Mouse (Mus musculus) kidney, embryonic 16.5 days (tissue): Measurements from ENCODE around the gene Mical3. TPM values are rescaled to one million over a fixed set of nuclear protein-coding genes. Genes with fewer than 3 reads are reported as not detected.

Experiments
- ATAC-seq: fragments of 200-750 bp; cut with Nextera tagmentation; 2 replicates; pipeline ENCODE4 v1.8.0; 2017; ENCODE audit warnings: moderate TSS enrichment; ENCODE audit not compliant: low FRiP score, low TSS enrichment
- H3K27ac ChIP-seq: fragments of 300-500 bp; sonication (generic); 2 replicates; pipeline ENCODE4 v1.5.1; 2014; ENCODE audit warnings: low read length
- H3K27me3 ChIP-seq: fragments of 300-500 bp; sonication (generic); 2 replicates; pipeline ENCODE4 v1.6.1; 2014; ENCODE audit warnings: low read length, control low read depth, mixed read lengths; ENCODE audit not compliant: insufficient read depth
- H3K36me3 ChIP-seq: fragments of 300-500 bp; sonication (generic); 2 replicates; pipeline ENCODE4 v1.6.1; 2014; ENCODE audit warnings: low read length, control low read depth, mixed read lengths; ENCODE audit not compliant: insufficient read depth
- H3K4me1 ChIP-seq: fragments of 300-500 bp; sonication (generic); 2 replicates; pipeline ENCODE4 v1.6.1; 2014; ENCODE audit warnings: low read length, control low read depth, mixed read lengths; ENCODE audit not compliant: insufficient read depth
- H3K4me2 ChIP-seq: fragments of 300-500 bp; sonication (generic); replicated peaks from 2 replicates; pipeline ENCODE4 v1.6.1; 2014; ENCODE audit warnings: low read depth, low read length
- H3K4me3 ChIP-seq: fragments of 300-500 bp; sonication (generic); 2 replicates; pipeline ENCODE4 v1.5.1; 2014; ENCODE audit warnings: mild to moderate bottlenecking, low read length
- H3K9ac ChIP-seq: fragments of 300-500 bp; sonication (generic); replicated peaks from 2 replicates; pipeline ENCODE4 v1.6.1; 2014; ENCODE audit warnings: low read length
- H3K9me3 ChIP-seq: fragments of 300-500 bp; sonication (generic); 2 replicates; pipeline ENCODE4 v1.6.1; 2016; ENCODE audit warnings: low read length, control low read depth
- WGBS: fragments of 180-500 bp; shearing (Covaris S2); extraction: QIAGEN DNeasy Blood & Tissue Kit; methylation state at CpG from one replicate; pipeline ENCODE4 v1.1.7; 2014; 5-methylcytosine and 5-hydroxymethylcytosine counted together
- polyA plus RNA-seq: library from polyadenylated mRNA; unstranded; fragments of >200 nt; fragmentation: Nextera tagmentation; extraction: Ambion mirVana; gene quantifications from 2 replicates; pipeline ENCODE4 v1.2.1, GENCODE M21; 2015

Gene Mical3
- polyA plus RNA-seq, 1 experiment from 2014 or later, result 10.9 TPM

GRCm38 (mm10) chr6:120952475-120952874 lies 178.3 kb downstream of the Mical3 start:
- WGBS, result 94% methylated on average over 6 of the region's 6 CpGs
- H3K36me3 ChIP-seq, result peaks cover 26% of the 10 kb centered on the region; the same call in 1 of the 2 replicates
- no peak overlapping the region for H3K27ac ChIP-seq
- H3K27me3 ChIP-seq, result no peaks in the 10 kb centered on the region
- ATAC-seq, result no peak
- no peak overlapping the region for H3K4me2 ChIP-seq
- no peaks in the 10 kb centered on the region for H3K4me1 ChIP-seq
- H3K9me3 ChIP-seq, result no peaks in the 10 kb centered on the region
- H3K9ac ChIP-seq, result no peak overlapping the region
- no peak overlapping the region for H3K4me3 ChIP-seq

DNA sequence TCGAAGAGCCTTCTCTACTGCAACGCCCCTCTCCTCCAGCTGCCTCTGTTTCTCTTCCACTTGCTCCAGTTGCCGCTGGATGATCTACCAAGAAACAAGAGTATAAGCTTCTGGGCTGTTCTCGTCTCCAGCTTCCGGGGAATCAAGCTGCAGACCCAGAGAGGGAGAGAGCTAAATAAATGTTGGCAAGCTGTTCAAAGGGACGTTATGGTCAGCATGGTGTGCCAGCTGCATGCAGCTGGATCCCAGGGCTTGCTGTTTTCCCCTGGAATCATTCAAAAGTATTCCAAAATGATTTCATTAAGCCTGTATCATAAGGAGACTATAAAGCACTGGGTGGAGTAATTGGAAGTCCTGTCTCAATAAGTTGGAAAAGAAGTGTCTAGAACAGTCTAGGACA lies 179.5 kb downstream of the Mical3 start:
- no peaks in the 10 kb centered on the region for H3K27me3 ChIP-seq
- peaks cover 18% of the 10 kb centered on the region; the same call in 1 of the 2 replicates for H3K36me3 ChIP-seq
- WGBS, result 92% methylated on average over 6 of the region's 6 CpGs
- no peak overlapping the region for H3K9ac ChIP-seq
- no peaks in the 10 kb centered on the region for H3K9me3 ChIP-seq
- no peak overlapping the region for H3K4me2 ChIP-seq
- H3K27ac ChIP-seq, result no peak overlapping the region
- H3K4me1 ChIP-seq, result no peaks in the 10 kb centered on the region
- ATAC-seq, result no peak
- H3K4me3 ChIP-seq, result no peak overlapping the region

DNA sequence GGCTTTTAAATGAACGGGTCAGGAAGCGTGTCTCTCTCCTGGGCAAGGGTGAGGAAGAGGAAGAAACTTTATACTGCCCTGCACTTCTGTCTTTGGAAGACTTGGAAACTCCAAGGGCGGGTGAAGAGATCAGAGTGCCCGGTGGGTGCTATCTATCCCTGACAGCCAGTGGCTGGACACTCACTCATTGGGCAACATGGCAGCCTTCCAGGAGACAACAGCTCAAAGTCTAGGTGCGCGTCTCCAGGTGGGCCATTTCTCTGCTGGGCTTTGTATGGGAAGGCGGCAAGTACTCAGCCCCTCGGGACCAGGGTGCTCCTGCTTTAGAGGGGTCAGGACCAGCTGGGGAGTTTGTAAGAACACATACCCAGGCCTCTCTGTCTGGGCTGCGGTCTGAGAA lies 185.3 kb downstream of the Mical3 start:
- Histone ChIP-seq H3K4me3 (no peak overlapping the region), H3K27ac (no peak overlapping the region), H3K9ac (no peak overlapping the region), H3K27me3 (no peaks in the 10 kb centered on the region), H3K9me3 (no peaks in the 10 kb centered on the region), H3K4me2 (no peak overlapping the region), H3K4me1 (no peaks in the 10 kb centered on the region), H3K36me3 (peaks cover 5% of the 10 kb centered on the region; the same call in 1 of the 2 replicates)
- WGBS, result 93% methylated on average over 9 of the region's 9 CpGs
- ATAC-seq, result no peak

GRCm38 (mm10) chr6:120943964-120944363 lies 186.8 kb downstream of the Mical3 start:
- no peak overlapping the region for H3K4me3 ChIP-seq
- H3K9me3 ChIP-seq, result no peaks in the 10 kb centered on the region
- no peaks in the 10 kb centered on the region for H3K36me3 ChIP-seq
- ATAC-seq, result no peak
- H3K27ac ChIP-seq, result no peak overlapping the region
- WGBS, result 91% methylated on average over 5 of the region's 5 CpGs
- no peaks in the 10 kb centered on the region for H3K27me3 ChIP-seq
- no peaks in the 10 kb centered on the region for H3K4me1 ChIP-seq
- no peak overlapping the region for H3K4me2 ChIP-seq
- no peak overlapping the region for H3K9ac ChIP-seq

GRCm38 (mm10) chr6:120943551-120943950 lies 187.2 kb downstream of the Mical3 start:
- no peak overlapping the region for H3K9ac ChIP-seq
- H3K27me3 ChIP-seq, result no peaks in the 10 kb centered on the region
- no peak overlapping the region for H3K4me2 ChIP-seq
- ATAC-seq, result no peak
- no peaks in the 10 kb centered on the region for H3K4me1 ChIP-seq
- no peaks in the 10 kb centered on the region for H3K9me3 ChIP-seq
- no peak overlapping the region for H3K4me3 ChIP-seq
- no peaks in the 10 kb centered on the region for H3K36me3 ChIP-seq
- no peak overlapping the region for H3K27ac ChIP-seq
- WGBS, result 73% methylated on average over 10 of the region's 10 CpGs

DNA sequence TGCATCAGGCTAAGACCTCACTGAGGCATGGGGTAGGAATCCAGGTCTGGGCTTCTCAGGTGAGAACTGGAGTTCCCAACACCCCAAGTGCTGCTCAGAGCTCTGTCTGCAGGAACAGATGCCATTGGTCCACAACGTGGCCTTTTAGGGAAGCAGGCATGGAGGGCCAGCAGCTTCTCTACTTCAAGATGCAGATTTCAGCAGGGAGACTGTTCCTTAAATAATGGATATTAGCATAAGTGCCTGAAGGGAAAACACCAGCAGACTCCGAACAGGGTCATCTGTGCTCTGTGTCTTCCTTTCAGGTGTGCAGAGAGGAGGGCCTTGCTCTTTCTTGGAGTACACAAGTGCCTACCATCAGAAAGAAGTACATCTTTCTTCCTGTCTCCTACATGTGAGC lies 187.7 kb downstream of the Mical3 start:
- Histone ChIP-seq H3K36me3 (no peaks in the 10 kb centered on the region), H3K27me3 (no peaks in the 10 kb centered on the region), H3K4me1 (no peaks in the 10 kb centered on the region), H3K9me3 (no peaks in the 10 kb centered on the region), H3K27ac (no peak overlapping the region), H3K4me2 (no peak overlapping the region), H3K9ac (no peak overlapping the region), H3K4me3 (no peak overlapping the region)
- no peak for ATAC-seq
- 63% methylated on average over 2 of the region's 2 CpGs for WGBS

DNA sequence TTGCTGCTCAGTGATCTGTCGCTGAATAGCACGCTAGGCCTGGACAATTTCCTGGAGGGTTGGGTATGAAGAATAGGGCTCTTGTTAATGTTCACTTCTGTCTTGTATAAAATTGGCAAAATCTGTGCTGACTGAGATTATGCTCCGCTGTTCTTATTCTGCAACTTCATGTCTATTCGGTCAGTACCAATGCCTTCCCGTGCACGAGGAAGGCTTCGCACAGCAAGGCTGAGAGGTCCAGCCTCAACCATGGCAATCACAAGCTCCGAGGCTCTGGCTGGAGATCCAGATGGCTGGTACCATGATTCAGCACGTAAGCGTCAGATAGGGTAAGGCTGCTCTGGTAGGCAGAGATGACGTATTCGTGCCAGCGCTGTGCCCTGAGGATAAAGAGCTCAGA lies 189.2 kb downstream of the Mical3 start:
- H3K27ac ChIP-seq, result 0 out of 2 replicates have a peak overlapping the region, but pooled peaks have one; percentile 37
- H3K4me2 ChIP-seq, result no peak overlapping the region
- WGBS, result 92% methylated on average over 13 of the region's 13 CpGs
- no peak; the same call in 1 of the 2 replicates for ATAC-seq
- H3K9ac ChIP-seq, result no peak overlapping the region
- H3K27me3 ChIP-seq, result no peaks in the 10 kb centered on the region
- no peaks in the 10 kb centered on the region for H3K4me1 ChIP-seq
- no peaks in the 10 kb centered on the region for H3K36me3 ChIP-seq
- H3K4me3 ChIP-seq, result no peak overlapping the region
- no peaks in the 10 kb centered on the region for H3K9me3 ChIP-seq

- WGBS, result 62% methylated on average over 7 of the region's 7 CpGs
- peak; percentile 46; the same call in 1 of the 2 replicates for ATAC-seq
Observed at GRCm38 (mm10) chr6:120941084-120941481, 189.7 kb downstream of the Mical3 start.

GRCm38 (mm10) chr6:120940446-120941083 lies 190.2 kb downstream of the Mical3 start:
- Histone ChIP-seq H3K4me2 (no peak overlapping the region), H3K9me3 (no peaks in the 10 kb centered on the region), H3K27me3 (no peaks in the 10 kb centered on the region), H3K4me3 (no peak overlapping the region), H3K9ac (no peak overlapping the region), H3K36me3 (no peaks in the 10 kb centered on the region), H3K27ac (peak overlapping the region; percentile 16; the same call in 1 of the 2 replicates), H3K4me1 (no peaks in the 10 kb centered on the region)
- 84% methylated on average over 7 of the region's 7 CpGs for WGBS
- peak; percentile 17; the same call in 1 of the 2 replicates for ATAC-seq

More at GRCm38 (mm10) chr6:120941084-120941481, 189.7 kb downstream of the Mical3 start:
- Histone ChIP-seq H3K27ac (peak overlapping the region; percentile 37; the same call in 1 of the 2 replicates), H3K9ac (no peak overlapping the region), H3K4me2 (no peak overlapping the region), H3K36me3 (no peaks in the 10 kb centered on the region), H3K4me3 (no peak overlapping the region), H3K4me1 (no peaks in the 10 kb centered on the region), H3K27me3 (no peaks in the 10 kb centered on the region), H3K9me3 (no peaks in the 10 kb centered on the region)

DNA sequence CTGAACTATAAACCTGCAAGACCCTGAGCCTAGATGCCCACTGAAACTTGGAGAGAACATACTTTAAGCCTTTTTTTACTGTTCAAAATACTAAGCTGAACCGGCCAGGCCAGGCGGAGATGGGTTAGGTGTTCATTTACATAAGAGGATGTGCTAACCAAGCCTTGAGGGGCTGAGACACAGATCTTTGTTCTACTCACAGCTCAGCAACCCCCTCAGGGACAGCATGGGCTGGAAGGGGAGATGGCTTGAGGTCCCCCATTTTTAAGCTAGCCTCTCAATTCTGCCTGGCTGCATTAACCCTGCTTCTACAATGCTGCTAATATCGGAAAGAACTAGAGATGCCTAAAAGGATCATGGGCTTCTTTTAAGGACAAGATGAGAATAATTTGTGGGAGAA lies 191.0 kb downstream of the Mical3 start:
- no peak for ATAC-seq
- Histone ChIP-seq H3K9ac (no peak overlapping the region), H3K9me3 (no peaks in the 10 kb centered on the region), H3K4me2 (no peak overlapping the region), H3K4me3 (no peak overlapping the region), H3K27me3 (no peaks in the 10 kb centered on the region), H3K27ac (no peak overlapping the region), H3K36me3 (peaks cover 2% of the 10 kb centered on the region), H3K4me1 (no peaks in the 10 kb centered on the region)
- WGBS, result 86% methylated on average over 3 of the region's 3 CpGs
